Mouse (Mus musculus) natural killer cell, adult 2 months (primary cell): ENCODE measurements around the gene Ecel1.

Experiments
- DNase-seq, 2 experiments: peaks; one replicate each; pipeline ENCODE4 v3.0.0; 2022; ENCODE audit warnings: low spot score in 2 of 2

Gene Ecel1

DNA sequence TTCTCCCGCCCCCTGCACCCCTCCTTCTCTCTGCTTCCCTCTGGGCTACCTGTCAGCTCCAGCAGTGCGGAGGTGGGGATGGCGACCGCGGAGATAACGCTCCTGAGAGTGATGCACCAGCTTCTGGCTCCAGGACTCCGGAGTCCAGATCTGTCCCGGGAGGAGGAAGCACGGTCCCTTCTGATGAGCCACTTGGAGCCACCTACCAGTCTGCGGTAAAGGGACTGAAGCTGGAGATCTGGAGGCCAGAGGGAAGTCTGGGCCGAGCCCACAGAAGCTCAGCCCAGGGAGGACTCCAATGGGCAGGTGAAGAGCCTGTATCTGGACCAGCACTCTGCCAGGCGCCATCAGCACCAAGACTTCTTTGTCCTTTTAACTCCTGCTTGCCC is at the start of gene Ecel1:
Ecel1 (minus strand) TSS at position 323 of the 389 bp plus-strand sequence.
- DNase-seq: no peak

GRCm38 (mm10) chr1:87205502-87205901 is 49.2 kb upstream of the Ecel1 start:
- no peak for DNase-seq

GRCm38 (mm10) chr1:87205038-87205437 is 48.7 kb upstream of the Ecel1 start:
- DNase-seq: no peak

- DNase-seq: no peak
Measured at GRCm38 (mm10) chr1:87204465-87204864, 48.1 kb upstream of the Ecel1 start, which contains the start of gene Chrng. Chrng (plus strand) TSS chr1:87204657.

- no peak for DNase-seq
Measured at GRCm38 (mm10) chr1:87203779-87204178, 47.5 kb upstream of the Ecel1 start.

DNA sequence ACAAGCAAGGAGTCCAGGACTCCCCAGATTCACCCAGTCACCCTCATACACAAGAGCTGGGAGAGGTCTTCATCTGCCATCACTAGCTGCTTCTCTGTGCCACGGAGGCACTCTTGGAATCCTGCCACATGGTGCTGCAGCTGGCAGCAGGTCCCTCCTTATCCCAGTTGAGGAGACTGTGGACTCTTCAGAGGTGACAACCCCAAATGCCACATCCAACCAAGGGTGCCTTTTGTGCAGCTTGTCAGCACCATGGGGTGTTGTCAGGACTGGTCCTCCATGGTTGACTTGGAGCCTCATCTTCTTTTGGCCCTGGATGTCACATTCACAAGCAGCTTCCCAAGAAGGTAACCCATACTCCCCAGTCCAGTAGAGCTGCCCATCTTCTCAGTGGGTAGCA is 45.5 kb upstream of the Ecel1 start:
- no peak for DNase-seq

- no peak for DNase-seq
Measured at GRCm38 (mm10) chr1:87200811-87201210, 44.5 kb upstream of the Ecel1 start.

GRCm38 (mm10) chr1:87198119-87199065 is 42.1 kb upstream of the Ecel1 start:
- DNase-seq: no peak

DNA sequence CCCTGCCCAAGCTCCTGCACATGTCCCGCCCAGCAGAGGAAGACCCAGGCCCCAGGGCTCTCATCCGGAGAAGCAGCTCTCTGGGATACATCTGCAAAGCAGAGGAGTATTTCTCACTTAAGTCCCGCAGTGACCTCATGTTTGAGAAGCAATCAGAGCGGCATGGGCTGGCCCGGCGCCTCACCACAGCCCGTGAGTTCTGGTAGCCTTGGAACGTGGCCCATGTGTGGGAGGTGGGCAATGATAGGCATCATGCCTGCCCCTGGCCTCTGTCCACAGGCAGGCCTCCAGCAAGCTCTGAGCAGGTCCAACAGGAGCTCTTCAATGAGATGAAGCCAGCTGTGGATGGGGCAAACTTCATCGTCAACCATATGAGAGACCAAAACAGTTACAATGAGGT is 41.0 kb upstream of the Ecel1 start:
- DNase-seq: no peak

GRCm38 (mm10) chr1:87190429-87190828 is 34.1 kb upstream of the Ecel1 start, which contains the start of gene Chrnd:
Chrnd (plus strand) TSS chr1:87190607.
- DNase-seq: no peak

DNA sequence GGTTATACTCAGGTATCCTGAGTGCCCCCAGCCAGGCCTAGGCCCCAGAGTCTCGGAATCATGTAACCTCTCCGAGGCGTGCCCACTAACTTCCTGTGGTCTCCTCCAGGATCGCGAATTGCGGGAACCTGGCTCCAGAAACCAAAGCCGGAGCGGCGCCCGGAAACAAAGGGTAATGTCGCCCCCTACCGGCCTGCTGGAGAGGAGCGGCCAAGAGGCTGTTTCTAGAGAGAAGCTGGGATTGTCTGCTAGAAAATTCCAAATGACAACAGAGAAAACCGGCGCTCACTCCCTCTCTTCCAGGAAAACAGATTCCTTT is 30.7 kb upstream of the Ecel1 start:
- DNase-seq: peak in 1 of 2 experiments; percentile 43

DNA sequence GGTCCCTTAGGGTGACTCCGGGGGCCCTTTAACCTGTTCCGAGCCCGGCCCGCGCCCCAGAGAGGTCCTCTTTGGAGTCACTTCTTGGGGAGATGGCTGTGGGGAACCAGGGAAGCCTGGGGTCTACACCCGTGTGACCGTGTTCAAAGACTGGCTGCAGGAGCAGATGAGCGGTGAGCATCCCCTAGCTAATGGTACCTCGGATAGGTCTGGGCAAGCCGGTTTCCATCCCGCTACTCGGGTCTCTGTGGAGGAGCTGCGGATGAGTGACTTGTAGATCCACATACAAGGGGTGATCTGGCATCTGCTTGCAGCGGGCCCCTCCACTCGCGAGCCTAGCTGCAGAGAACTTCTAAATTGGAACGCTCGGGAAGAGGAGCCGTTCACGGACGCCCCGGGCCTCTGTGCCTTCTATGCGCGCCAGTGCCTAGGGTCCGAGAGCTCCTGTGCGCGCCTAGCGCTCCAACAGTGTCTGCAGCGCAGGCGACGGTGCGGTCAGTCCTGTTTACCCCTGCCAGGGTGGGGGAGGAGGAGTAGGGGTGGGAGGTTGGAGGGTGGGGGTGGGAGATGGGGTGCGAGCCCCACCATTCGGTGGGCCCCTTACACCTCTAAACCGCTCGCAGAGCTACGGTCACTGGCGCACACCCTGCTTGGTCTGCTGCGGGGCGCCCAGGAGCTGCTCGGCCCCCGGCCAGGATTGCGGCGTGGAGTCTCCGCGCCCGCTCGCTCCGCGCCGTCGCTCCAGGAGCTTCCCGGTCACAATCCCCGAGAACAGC is 30.1 kb upstream of the Ecel1 start:
- DNase-seq: no peak

- no peak for DNase-seq
Measured at GRCm38 (mm10) chr1:87185526-87185925, 29.2 kb upstream of the Ecel1 start.

GRCm38 (mm10) chr1:87184751-87185139 is 28.4 kb upstream of the Ecel1 start:
- peak; percentile 38 to 70 for DNase-seq

DNA sequence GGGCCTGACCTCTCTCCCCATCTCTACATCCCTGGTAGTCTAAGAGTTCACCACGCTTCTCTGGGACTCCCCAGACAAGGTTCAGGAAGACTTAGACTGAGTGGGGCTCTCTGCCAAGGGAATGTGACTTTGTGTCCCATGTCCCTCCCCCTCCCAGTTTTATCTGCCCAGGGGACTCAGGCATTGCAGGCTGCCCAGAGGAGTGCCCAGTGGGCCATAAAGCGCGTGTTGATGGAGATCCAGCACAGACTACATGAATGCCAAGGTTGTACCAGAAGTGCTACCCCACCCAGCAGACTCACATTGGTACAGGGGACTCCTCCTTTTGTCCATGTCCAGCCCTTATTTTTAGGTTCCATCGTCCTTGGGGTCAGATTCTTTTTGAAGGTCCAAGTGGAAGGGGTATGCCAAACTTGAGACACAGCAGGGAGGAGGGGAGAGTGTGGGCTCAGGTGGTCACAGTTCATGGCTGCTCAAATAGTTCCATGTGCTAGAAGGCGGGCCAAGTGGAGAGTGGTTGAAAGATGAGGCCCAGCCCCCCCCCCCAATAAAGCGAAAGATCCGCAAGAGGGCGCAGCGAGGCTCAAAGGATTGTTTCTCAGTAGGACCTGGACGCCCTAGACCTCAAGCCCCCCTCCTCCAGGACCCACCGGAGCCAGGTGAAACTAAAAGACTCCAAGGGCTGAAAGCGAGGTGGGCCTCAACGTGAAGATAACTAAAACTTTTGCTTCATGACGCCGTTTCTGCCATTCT is 27.9 kb upstream of the Ecel1 start:
- DNase-seq: no peak

DNA sequence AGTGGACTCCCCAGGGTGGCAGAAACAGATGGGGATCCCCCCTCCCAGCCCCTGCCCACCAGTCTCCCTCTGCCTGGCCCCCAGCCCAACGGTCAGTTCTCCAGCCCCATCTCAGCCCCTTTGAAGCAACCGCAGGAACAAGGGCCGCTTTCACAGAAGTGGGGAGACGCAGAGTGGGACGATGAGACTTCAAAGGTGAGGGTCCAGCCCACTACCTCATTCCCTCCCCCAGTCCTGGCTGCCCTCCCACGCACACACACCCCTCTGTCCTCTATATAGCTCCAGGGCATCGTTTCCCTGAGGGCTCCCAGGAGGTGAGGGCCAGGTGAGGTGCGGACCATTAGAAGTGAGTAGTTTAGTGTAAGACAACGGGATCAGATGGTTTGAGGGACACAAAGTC is 26.7 kb upstream of the Ecel1 start, which contains the start of gene Prss56:
Prss56 (plus strand) TSS at position 301 of the 400 bp plus-strand sequence.
- no peak for DNase-seq

DNA sequence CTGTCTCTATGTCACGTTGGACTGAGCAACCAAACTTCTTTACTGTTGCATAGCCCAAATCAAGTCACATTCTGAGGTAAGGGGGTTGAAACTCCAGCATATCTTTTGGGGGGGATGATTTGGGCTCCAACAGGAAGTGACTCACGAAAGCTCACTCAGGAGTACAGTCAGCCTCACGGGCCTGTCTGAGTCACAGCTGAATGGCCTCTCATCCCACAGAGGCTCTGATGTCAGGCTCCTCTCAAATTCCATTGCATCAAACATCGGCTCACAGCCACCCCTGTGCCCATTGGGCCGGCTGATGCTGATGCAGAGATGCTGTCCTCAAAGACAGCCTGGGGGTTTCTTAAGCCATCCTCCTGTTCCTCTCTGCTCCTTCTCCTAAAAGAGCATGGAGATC is 24.6 kb upstream of the Ecel1 start:
- DNase-seq: peak in 1 of 2 experiments; percentile 31

DNA sequence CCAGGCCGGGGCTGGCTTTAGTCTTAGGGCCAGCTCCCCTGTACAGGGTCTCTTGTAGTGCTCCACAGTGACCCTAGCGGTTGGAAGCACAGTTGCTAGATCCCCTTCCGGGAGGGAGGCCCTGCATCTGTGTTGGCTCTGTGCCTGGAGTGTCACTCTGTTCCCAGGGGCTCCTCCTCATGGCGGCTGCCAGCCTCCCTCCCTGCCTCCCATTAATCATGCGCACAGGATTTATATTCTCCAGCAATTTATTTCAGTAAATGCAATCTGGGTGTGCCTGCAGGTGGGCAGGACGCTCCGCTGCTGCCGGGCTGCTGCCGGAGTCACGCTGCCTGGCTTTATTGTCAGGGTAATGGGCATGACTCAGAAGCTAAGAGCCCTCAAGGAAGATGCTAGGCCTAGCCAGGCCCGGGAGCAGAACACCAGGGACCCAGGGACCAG is 19.6 kb upstream of the Ecel1 start:
- DNase-seq: no peak

GRCm38 (mm10) chr1:87174006-87174955 is 18.0 kb upstream of the Ecel1 start:
- DNase-seq: peak; percentile 21 to 49

- no peak for DNase-seq
Measured at GRCm38 (mm10) chr1:87172316-87172715, 16.0 kb upstream of the Ecel1 start.

- DNase-seq: no peak
Measured at GRCm38 (mm10) chr1:87171312-87171711, 15.0 kb upstream of the Ecel1 start.
